Mouse (Mus musculus) erythroblast, embryonic 14.5 days (primary cell): ENCODE results near the gene Sctr. TPM values are rescaled to one million over a fixed set of nuclear protein-coding genes. Genes with fewer than 3 reads are reported as not detected.

ENCODE experiments used
- H3K27me3 ChIP-seq: 2 replicates; pipeline ENCODE4 v1.6.1; 2012; ENCODE audit warnings: inconsistent platforms; ENCODE audit not compliant: control insufficient read depth
- H3K36me3 ChIP-seq: 2 replicates; pipeline ENCODE4 v1.6.1; 2012; ENCODE audit warnings: mild to moderate bottlenecking, inconsistent platforms; ENCODE audit not compliant: control insufficient read depth
- H3K4me1 ChIP-seq: 2 replicates; pipeline ENCODE4 v1.6.1; 2012; ENCODE audit warnings: inconsistent platforms; ENCODE audit not compliant: control insufficient read depth
- H3K4me3 ChIP-seq: replicated peaks from 2 replicates; pipeline ENCODE3; 2012; ENCODE audit warnings: moderate library complexity, mild to moderate bottlenecking, inconsistent platforms
- H3K9me3 ChIP-seq: 2 replicates; pipeline ENCODE4 v1.6.1; 2012; ENCODE audit warnings: low read length, inconsistent platforms, mixed read lengths; ENCODE audit not compliant: control insufficient read depth
- GATA1 ChIP-seq: IDR thresholded peaks from 2 replicates; pipeline ENCODE4 v1.6.1; 2012; ENCODE audit warnings: low read length, inconsistent platforms, mixed read lengths
- TAL1 ChIP-seq: IDR thresholded peaks from 3 replicates; pipeline ENCODE4 v1.6.1; 2012; ENCODE audit warnings: low read length, inconsistent platforms, mixed read lengths
- polyA plus RNA-seq: library from polyadenylated mRNA; stranded (reverse); fragments of >175 nt; gene quantifications from 2 replicates; pipeline ENCODE4 v1.2.3, GENCODE M21; 2012

Sctr gene
- polyA plus RNA-seq, 1 experiment: not detected

GRCm38 (mm10) chr1:120021951-120022350, 15.3 kb downstream of the Sctr start:
- Histone ChIP-seq H3K4me3 (no peak overlapping the region), H3K27me3 (no peaks in the 10 kb centered on the region), H3K9me3 (no peaks in the 10 kb centered on the region), H3K4me1 (no peaks in the 10 kb centered on the region), H3K36me3 (no peaks in the 10 kb centered on the region)
- TF ChIP-seq GATA1: no peak
- no peak for TF ChIP-seq TAL1

- Histone ChIP-seq H3K27me3 (no peaks in the 10 kb centered on the region), H3K9me3 (no peaks in the 10 kb centered on the region)
- TF ChIP-seq TAL1: no peak
- TF ChIP-seq GATA1: no peak
Measured at GRCm38 (mm10) chr1:120024331-120025049, 17.8 kb downstream of the Sctr start.

GRCm38 (mm10) chr1:120025050-120025439, 18.4 kb downstream of the Sctr start:
- Histone ChIP-seq H3K4me3 (no peak overlapping the region), H3K27me3 (no peaks in the 10 kb centered on the region), H3K9me3 (no peaks in the 10 kb centered on the region), H3K36me3 (no peaks in the 10 kb centered on the region), H3K4me1 (no peaks in the 10 kb centered on the region)
- TF ChIP-seq GATA1 (no peak), TAL1 (no peak)

More at GRCm38 (mm10) chr1:120024331-120025049, 17.8 kb downstream of the Sctr start:
- H3K4me1 ChIP-seq: no peaks in the 10 kb centered on the region
- no peaks in the 10 kb centered on the region for H3K36me3 ChIP-seq
- no peak overlapping the region for H3K4me3 ChIP-seq

GRCm38 (mm10) chr1:120027693-120028092, 21.0 kb downstream of the Sctr start:
- no peaks in the 10 kb centered on the region for H3K9me3 ChIP-seq
- TF ChIP-seq GATA1: no peak
- TF ChIP-seq TAL1: no peak
- H3K36me3 ChIP-seq: no peaks in the 10 kb centered on the region
- H3K4me1 ChIP-seq: no peaks in the 10 kb centered on the region
- no peak overlapping the region for H3K4me3 ChIP-seq
- H3K27me3 ChIP-seq: no peaks in the 10 kb centered on the region

- no peaks in the 10 kb centered on the region for H3K27me3 ChIP-seq
- no peaks in the 10 kb centered on the region for H3K36me3 ChIP-seq
- H3K9me3 ChIP-seq: no peaks in the 10 kb centered on the region
- no peak overlapping the region for H3K4me3 ChIP-seq
- H3K4me1 ChIP-seq: no peaks in the 10 kb centered on the region
- no peak for TF ChIP-seq GATA1
- no peak for TF ChIP-seq TAL1
Measured at GRCm38 (mm10) chr1:120030474-120030873, 23.8 kb downstream of the Sctr start.

- Histone ChIP-seq H3K27me3 (no peaks in the 10 kb centered on the region), H3K36me3 (no peaks in the 10 kb centered on the region), H3K4me1 (no peaks in the 10 kb centered on the region), H3K4me3 (no peak overlapping the region), H3K9me3 (no peaks in the 10 kb centered on the region)
- no peak for TF ChIP-seq GATA1
- TF ChIP-seq TAL1: no peak
Measured at GRCm38 (mm10) chr1:120032804-120033468, 26.2 kb downstream of the Sctr start.

GRCm38 (mm10) chr1:120033469-120033854, 26.8 kb downstream of the Sctr start:
- Histone ChIP-seq H3K9me3 (no peaks in the 10 kb centered on the region), H3K4me1 (no peaks in the 10 kb centered on the region), H3K36me3 (no peaks in the 10 kb centered on the region), H3K4me3 (no peak overlapping the region), H3K27me3 (no peaks in the 10 kb centered on the region)
- TF ChIP-seq GATA1 (no peak), TAL1 (no peak)

GRCm38 (mm10) chr1:120034793-120035192, 28.1 kb downstream of the Sctr start:
- H3K4me3 ChIP-seq: no peak overlapping the region
- no peaks in the 10 kb centered on the region for H3K36me3 ChIP-seq
- no peak for TF ChIP-seq GATA1
- TF ChIP-seq TAL1: no peak

GRCm38 (mm10) chr1:120035456-120036034, 28.9 kb downstream of the Sctr start:
- Histone ChIP-seq H3K27me3 (no peaks in the 10 kb centered on the region), H3K9me3 (no peaks in the 10 kb centered on the region), H3K36me3 (no peaks in the 10 kb centered on the region), H3K4me3 (no peak overlapping the region), H3K4me1 (no peaks in the 10 kb centered on the region)
- no peak for TF ChIP-seq GATA1
- TF ChIP-seq TAL1: no peak

More at GRCm38 (mm10) chr1:120034793-120035192, 28.1 kb downstream of the Sctr start:
- Histone ChIP-seq H3K4me1 (no peaks in the 10 kb centered on the region), H3K9me3 (no peaks in the 10 kb centered on the region), H3K27me3 (no peaks in the 10 kb centered on the region)
